8 mouse cellular contexts compared by ENCODE assay signal in the genomic region with DNA sequence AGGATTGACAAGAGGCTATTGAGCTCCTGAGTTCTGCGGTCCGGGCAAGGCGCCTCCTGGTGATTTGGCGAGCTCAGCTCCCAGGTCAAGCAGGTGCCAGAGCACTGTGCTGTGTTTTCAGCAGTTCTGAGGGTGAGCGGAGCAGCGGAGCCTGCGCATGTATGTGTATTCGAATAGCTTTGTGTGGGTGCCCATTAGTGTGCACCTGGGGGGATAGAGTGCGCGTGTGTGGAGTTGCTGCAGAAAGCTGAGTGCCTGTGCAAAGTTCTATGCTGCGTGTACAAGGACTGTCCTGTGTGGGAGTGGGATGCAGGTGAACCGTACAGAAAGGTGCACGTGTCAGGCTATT. TPM values are rescaled to one million over a fixed set of nuclear protein-coding genes. Genes with fewer than 3 reads are reported as not detected.
A peak's percentile ranks its signal among the peaks of the same experiment; 100 is the strongest.
DNase-seq lines count a peak whose midpoint lies in the region; ATAC-seq lines count a peak whose summit lies in the region.

A gene (plus strand): TSS at position 73 of the 349 bp plus-strand sequence.

- peaks cover 14% of the 10 kb centered on the region for H3K4me1 ChIP-seq in heart, embryonic 10.5 days
- H3K4me1 ChIP-seq in liver, embryonic 11.5 days (replicated peaks; ENCODE audit: control insufficient read depth, insufficient read depth, low read length): peaks cover 4% of the 10 kb centered on the region

- no peak within 1 kb of the TSS for H3K27ac ChIP-seq in heart, embryonic 10.5 days
- H3K27ac ChIP-seq in liver, embryonic 11.5 days (ENCODE audit: low read depth, low read length): no peak within 1 kb of the TSS

- 22% methylated on average over 13 of the region's 13 CpGs for WGBS in heart, embryonic 10.5 days
- whole genome bisulfite sequencing in liver, embryonic 11.5 days: 19% methylated on average over 13 of the region's 13 CpGs

- ATAC-seq in liver, embryonic 11.5 days (replicated peaks; ENCODE audit: low FRiP score): peak; percentile 26; the same call in 1 of the 2 replicates

- no peak within 1 kb of the TSS for H3K9ac ChIP-seq in liver, embryonic 11.5 days (ENCODE audit: low read depth, low read length)

- peak within 1 kb of the TSS; percentile 74 for H3K4me2 ChIP-seq in liver, embryonic 11.5 days

- no peaks in the 10 kb centered on the region for H3K36me3 ChIP-seq in heart, embryonic 10.5 days
- no peaks in the 10 kb centered on the region for H3K36me3 ChIP-seq in liver, embryonic 11.5 days (ENCODE audit: control insufficient read depth, insufficient read depth, low read length)

- H3K4me3 ChIP-seq in heart, embryonic 10.5 days: peak within 1 kb of the TSS; percentile 56
- H3K4me3 ChIP-seq in liver, embryonic 11.5 days (ENCODE audit: low read depth, low read length): peak within 1 kb of the TSS; percentile 43

- peaks cover 27% of the 10 kb centered on the region; the same call in 1 of the 2 replicates for H3K27me3 ChIP-seq in heart, embryonic 10.5 days (ENCODE audit: insufficient read depth, poor library complexity, severe bottlenecking)
- peaks cover 6% of the 10 kb centered on the region; the same call in 1 of the 2 replicates for H3K27me3 ChIP-seq in liver, embryonic 11.5 days (replicated peaks; ENCODE audit: control insufficient read depth, insufficient read depth, low read length)

- H3K9me3 ChIP-seq in heart, embryonic 10.5 days: no peaks in the 10 kb centered on the region
- H3K9me3 ChIP-seq in liver, embryonic 11.5 days (ENCODE audit: control insufficient read depth, low read length): no peaks in the 10 kb centered on the region

- no peak for DNase-seq in heart, embryonic 10.5 days (ENCODE audit: low spot score)
- DNase-seq in heart, adult 18-20 months: no peak
- DNase-seq in thymus, postnatal 4 days: peak; percentile 18
- DNase-seq in thymus, adult 18-20 months: no peak
- DNase-seq in liver, embryonic 11.5 days (ENCODE audit: low spot score): no peak
- no peak for DNase-seq in adrenal gland, postnatal 14 days
- no peak for DNase-seq in adrenal gland, postnatal 25 days
- no peak for DNase-seq in ovary, postnatal 10 days (ENCODE audit: low spot score)

RNA-seq across cellular contexts. Expression of the gene that starts here (rescaled TPM):
- not detected in 2 replicates for polyA plus RNA-seq in heart, embryonic 10.5 days (2016; fragmentation: Nextera tagmentation; extraction: Ambion mirVana)
- total RNA-seq in heart, adult 18-20 months (2021): under 1 TPM; 0.55 to 0.72 TPM
- polyA plus RNA-seq in liver, embryonic 11.5 days (2014; fragmentation: Nextera tagmentation; extraction: Ambion mirVana): not detected in 2 replicates
- total RNA-seq in adrenal gland, postnatal 14 days (2021): 0.07 and 0.19 TPM in 2 replicates
- 0.15 TPM in 1 of 2 replicates, not detected in the other for total RNA-seq in adrenal gland, postnatal 25 days (2021)

Comparison
In these comparisons a context has a peak if more than half of its experiments do, and no peak if none do; other contexts are left out.
1. Peak in ATAC-seq, H3K4me3 ChIP-seq and H3K4me2 ChIP-seq in liver, embryonic 11.5 days; RNA of the gene not detected or under 1 TPM.